Mouse (Mus musculus): ENCODE data around the gene 4921511M17Rik. TPM values are rescaled to one million over a fixed set of nuclear protein-coding genes. Genes with fewer than 3 reads are reported as not detected.

Gene 4921511M17Rik
- not detected for total RNA-seq (2023)

DNA sequence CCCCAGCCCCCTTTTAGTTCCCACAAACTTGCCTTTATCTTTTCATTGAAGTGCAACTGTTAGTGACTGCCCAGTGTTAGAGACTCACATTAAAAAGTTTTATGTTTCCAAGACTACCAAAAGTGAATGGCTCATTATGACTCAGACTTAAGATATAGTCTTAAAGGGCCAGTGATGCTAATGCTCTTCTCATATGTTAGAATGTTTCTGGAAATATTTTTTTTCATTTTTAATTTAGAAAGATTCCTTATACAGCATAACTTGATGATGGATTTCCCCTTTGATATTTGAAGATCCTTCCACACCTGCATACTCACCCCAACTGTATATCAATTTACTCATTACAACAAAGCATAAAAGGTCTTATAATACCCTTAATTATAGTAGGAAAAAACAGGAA lies at the start of gene 4921511M17Rik:
Gene 4921511M17Rik, minus strand, starts transcription at position 101 of the 400 bp plus-strand sequence.

DNA sequence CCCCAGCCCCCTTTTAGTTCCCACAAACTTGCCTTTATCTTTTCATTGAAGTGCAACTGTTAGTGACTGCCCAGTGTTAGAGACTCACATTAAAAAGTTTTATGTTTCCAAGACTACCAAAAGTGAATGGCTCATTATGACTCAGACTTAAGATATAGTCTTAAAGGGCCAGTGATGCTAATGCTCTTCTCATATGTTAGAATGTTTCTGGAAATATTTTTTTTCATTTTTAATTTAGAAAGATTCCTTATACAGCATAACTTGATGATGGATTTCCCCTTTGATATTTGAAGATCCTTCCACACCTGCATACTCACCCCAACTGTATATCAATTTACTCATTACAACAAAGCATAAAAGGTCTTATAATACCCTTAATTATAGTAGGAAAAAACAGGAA lies 21.3 kb upstream of the 4921511M17Rik start, which contains the start of gene Gm10057:
Gene Gm10057, minus strand, starts transcription at position 101 of the 400 bp plus-strand sequence.

DNA sequence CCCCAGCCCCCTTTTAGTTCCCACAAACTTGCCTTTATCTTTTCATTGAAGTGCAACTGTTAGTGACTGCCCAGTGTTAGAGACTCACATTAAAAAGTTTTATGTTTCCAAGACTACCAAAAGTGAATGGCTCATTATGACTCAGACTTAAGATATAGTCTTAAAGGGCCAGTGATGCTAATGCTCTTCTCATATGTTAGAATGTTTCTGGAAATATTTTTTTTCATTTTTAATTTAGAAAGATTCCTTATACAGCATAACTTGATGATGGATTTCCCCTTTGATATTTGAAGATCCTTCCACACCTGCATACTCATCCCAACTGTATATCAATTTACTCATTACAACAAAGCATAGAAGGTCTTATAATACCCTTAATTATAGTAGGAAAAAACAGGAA lies 21.1 kb downstream of the 4921511M17Rik start, which contains the start of gene Samt1:
Gene Samt1, minus strand, starts transcription at position 101 of the 400 bp plus-strand sequence.

Other genes starting within 250 kb of the 4921511M17Rik start
- not detected for gene Spin2c, start 201.6 kb downstream of the 4921511M17Rik start, total RNA-seq (2023)
- not detected for gene Samt1, start 21.2 kb downstream of the 4921511M17Rik start, total RNA-seq (2023)
- gene Gm10057, start 21.2 kb upstream of the 4921511M17Rik start, total RNA-seq (2023) = not detected
- gene Gm15140, start 86.9 kb upstream of the 4921511M17Rik start, total RNA-seq (2023) = not detected

Measured in monocyte, adult 59 days (primary cell).